Mouse (Mus musculus) bone marrow, adult 2 months (tissue): ENCODE measurements around the gene Tnfrsf21.

Experiments used
- CTCF ChIP-seq: fragments of 200-500 bp; IDR thresholded peaks from 2 replicates; pipeline ENCODE4 v1.5.1; 2011; ENCODE audit warnings: low read length, control low read depth; ENCODE audit not compliant: control insufficient read depth, insufficient read depth
- POLR2A ChIP-seq: fragments of 200-500 bp; IDR thresholded peaks from 2 replicates; pipeline ENCODE4 v1.6.1; 2011; ENCODE audit warnings: low read depth, mild to moderate bottlenecking, control low read depth, low read length, borderline replicate concordance; ENCODE audit not compliant: control insufficient read depth

DNA sequence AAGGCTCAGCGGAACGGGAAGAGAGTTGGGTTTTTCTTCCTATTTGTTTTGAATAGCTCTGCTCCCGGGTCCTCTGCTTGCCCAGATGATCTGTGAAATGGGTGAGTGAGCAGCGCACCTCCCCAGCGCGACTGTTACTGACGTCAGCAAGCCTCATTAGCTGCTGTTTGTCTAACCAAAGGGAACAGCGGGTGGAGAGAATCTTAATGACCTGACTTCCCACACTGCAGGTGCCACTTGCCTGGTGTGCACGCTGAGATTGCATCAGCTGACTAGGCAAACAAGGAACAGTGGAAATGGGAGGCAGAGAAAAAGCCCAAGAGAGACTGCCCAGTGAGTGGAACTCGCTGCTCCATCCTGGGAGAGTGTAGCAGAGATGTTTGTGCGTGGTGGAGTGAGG, 25.2 kb upstream of the Tnfrsf21 start:
- TF ChIP-seq CTCF = no peak
- TF ChIP-seq POLR2A = no peak
